Mouse (Mus musculus): ENCODE results near the gene St7.
"Not testable (repeated sequence)": the region's sequence is repeated elsewhere in the genome, so short reads cannot be mapped to it uniquely, and the experiment has no call there.

The St7 gene

DNA sequence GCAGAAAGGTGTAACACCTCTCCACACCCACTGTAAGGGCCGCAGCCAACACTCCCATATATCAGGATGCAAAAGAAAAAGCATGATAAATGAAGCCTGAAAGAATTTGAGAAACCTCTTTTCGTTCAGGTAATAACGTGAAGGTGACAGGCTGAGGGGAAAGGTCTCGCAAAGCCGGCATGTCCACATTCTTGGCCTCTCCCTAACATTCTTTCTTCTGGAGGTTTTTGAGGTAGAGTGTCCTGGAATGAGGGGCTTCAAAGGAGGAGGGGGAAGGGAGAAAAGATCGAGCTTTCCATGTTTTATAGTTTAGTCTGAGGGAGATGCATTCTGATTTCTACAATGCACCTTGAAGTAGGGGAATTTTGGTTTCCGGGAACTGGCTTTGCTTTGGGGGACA, at the start of gene St7:
Gene St7 (plus strand): TSS at position 287 of the 400 bp plus-strand sequence.
- DNase-seq (ENCODE audit: low spot score): no peak

DNA sequence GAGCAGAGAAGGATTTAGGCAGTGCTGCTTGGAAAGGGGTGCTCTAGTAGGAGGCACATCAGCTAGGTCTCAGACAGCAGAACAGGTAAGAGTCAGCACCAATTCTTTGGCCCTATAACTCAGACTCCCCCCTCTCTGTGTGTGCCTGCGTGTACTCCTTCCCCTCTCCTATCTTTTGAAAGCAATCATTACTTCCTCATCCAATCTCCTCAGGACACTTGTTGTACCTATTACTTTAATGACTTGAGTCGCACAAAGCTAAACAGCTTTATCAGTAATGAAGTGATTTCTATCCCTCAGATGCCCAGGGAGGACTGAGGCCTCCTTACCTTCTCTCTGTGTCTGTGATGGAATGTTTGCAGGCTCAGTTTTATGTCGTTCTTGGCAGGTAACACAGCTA, 46.6 kb upstream of the St7 start:
- DNase-seq (ENCODE audit: low spot score): no peak

DNA sequence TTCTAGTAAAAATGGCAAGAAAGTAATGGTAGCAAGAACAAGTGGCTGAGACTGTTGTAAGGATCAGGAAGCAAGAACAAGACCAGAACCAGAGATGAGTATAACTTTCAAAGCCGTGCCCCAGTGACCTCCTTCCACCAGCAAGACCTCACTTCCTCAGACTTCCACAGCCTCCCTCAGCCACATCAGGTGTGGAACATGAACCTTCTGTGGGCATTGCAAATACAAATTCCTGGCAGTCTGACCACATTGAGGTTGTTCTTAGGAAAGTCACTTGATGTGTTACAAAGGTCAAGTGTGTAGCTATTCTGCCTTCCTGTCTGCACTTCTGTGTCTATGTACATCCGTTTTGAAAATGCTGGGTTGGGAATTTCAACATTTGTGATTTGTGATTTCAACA, 40.6 kb upstream of the St7 start:
- DNase-seq (ENCODE audit: low spot score): no peak

DNA sequence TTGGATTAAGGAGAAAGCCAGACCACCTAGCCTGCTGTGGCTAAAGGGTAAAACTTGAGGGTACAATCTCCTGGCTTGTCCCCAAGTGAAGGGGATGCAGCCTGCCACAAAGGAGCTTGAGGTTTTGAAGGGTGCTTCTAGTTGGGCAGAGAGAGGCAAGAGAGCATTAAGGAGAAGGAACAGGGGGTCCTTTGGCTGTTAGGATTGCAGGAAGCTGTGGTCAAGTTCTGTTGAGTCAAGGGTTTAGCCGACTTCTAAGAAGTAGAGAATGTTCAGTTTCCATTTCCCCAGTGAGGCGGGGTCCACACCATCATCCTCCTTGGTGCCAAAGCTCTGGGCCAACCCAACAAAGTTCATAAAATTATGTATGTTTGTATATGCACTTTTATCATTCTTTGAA, 37.7 kb upstream of the St7 start:
- DNase-seq (ENCODE audit: low spot score): no peak

DNA sequence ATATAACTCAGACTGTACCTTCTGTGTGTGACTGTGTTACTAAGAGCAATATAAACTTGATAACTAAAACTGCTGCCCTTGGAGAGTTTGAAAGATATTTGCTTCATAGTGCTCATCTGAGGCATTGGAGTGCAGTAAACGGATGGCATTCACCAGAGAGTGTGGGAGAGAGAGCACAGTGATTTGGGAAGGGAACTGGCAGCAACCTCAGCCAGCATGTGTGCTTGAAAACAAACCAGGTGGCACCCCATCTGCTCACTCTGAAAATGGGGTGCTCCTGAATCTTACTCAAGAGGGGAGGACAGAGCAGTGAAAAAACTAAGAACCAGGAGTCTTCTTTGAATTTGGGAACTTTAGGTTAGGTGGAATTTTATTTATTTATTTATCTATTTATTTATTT, 35.4 kb upstream of the St7 start:
- no peak for DNase-seq (ENCODE audit: low spot score)

DNA sequence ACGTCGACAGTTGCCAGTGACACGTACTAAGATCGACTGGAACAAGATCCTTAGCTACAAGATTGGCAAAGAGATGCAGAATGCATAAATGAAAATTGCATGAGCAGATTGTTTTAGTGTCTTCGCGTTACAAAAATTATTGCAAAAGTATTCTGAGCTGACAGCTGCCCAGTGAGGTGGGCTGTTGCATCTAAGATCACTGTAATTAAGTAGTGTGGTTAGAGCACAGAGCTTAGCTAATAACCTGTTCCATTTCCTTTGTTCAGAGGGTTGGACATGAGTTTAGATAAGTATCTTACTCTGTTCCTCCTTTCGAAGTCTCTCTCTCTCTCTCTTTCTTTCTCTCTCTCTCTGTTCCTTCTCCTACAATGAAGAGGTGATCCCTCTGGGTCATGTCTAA, 27.4 kb upstream of the St7 start:
- no peak for DNase-seq (ENCODE audit: low spot score)

DNA sequence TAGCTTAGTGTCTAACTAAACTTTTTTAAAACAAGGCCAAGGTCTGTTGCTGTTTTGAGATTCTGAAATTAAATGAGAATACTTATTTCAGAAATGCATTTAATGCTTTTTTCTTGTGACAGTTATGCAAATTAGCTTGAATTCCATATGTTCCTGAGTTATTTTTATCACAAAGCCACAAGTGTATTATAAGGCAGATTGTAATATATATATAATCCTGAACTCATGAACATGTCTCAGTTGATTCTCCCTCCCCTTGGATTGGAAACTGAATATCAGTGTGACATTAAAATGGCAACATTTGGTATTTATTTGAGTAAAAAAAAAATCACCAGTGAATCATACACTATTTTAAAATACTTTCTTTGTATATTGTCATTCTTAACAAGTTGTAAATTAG, 26.7 kb upstream of the St7 start:
- no peak for DNase-seq (ENCODE audit: low spot score)

DNA sequence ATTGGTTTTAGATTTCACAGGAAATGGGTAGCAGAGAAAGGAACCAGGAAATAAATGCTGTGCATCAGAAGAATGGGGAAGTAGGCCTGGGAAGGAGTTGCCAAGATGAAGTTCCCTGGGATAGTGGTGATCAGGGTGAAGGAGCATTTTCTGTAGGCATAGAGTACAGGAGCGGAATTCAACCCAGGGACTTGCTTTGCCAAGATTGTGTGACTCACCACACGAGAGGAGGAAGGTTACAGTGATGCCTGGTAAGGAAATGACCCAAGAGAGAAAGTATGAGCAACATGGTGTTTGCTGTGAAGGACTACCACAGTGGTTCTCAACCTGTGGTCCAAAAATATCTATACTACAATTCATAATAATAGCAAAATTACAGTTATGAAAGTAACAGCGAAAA, 24.9 kb upstream of the St7 start:
- DNase-seq (ENCODE audit: low spot score): no peak

DNA sequence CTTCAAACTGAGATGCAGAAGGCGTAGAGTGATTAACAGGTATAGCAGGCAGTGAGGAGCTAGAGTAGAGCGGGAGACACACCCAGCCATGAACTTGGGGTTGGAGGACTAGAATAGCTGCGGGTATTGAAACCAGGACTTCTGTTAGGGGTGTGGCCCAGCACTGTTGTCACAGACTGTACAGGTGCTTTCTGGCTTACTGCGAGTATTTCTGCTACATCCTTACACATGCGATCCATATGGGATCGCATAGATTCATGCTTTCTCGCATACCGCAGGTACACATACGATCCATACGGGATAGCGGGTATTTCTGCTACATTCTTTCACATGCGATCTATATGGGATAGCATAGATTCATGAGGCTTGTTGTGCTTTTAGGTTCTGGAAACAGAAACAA, 24.4 kb upstream of the St7 start:
- no peak for DNase-seq (ENCODE audit: low spot score)

DNA sequence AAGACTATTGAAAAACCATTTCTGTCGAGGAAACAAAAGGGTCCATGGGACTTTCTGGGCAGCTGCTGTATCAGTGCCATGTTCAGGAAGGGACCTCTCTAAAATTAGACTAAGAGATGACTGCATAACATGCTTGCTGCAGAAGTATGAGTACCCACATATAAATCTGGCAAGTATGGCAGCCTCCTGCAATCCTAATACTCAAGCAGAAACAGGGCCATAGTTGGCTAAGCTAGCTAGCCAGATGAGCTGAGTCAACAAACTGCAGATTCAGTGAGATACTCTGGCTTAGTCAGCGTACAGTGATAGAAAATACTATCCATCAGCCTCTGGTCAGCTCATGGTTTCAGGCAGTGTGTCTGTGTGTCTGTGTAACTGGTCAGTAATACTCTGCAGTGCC, 22.9 kb upstream of the St7 start:
- no peak for DNase-seq (ENCODE audit: low spot score)

DNA sequence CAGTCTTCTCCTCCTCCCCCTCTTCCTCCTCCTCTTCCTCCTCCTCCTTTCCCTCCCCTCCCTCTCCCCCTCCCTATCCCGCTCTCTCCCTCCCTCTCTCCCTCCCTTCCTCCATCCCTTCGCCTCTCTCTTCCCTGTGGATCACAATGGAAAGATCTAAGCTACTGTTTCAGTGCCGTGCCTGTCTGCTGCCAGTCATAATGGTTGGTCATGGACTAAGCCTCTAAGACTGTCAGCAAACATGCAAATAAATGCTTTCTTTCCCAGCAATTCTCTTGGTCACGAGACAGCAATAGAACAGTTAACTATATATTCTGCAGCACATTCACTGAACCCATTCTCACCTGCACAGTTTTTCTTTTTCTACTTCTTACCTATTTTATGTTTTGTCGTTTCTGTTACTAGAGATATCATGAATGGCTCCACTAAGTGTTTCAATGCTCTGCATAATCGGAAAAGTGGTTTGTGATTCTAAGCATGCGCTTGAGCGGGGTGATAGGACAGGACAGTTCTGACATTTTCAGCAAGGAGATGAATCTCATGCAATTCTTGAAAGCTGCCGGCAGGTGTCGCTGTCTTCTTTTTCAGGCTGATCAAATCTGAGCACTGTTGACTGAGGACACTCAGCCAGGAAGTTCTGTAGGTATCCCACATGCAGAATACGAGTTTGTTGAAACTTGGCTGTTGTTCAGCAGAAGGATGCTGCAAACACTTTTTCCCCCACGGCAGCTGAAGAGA, 17.5 kb upstream of the St7 start:
- DNase-seq (ENCODE audit: low spot score): no peak

DNA sequence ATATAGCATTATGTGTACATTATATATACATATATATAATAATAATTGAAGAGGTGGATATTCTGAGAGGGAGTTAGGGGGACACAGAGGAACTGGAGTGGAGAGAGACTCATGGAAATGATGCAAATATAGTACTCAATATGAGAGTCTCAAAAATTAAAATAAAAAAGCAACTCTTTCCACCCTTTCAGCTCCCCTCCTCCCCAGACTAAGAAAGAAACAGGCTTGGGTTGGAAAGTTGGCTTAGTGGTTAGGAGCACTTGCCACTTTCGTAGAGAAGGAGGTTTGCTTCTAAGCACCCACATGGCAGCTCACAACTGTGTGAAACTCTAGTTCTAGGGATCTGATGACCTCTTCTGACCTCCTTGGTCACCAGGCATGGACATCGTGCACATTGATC, 15.7 kb upstream of the St7 start:
- DNase-seq (ENCODE audit: low spot score): no peak

DNA sequence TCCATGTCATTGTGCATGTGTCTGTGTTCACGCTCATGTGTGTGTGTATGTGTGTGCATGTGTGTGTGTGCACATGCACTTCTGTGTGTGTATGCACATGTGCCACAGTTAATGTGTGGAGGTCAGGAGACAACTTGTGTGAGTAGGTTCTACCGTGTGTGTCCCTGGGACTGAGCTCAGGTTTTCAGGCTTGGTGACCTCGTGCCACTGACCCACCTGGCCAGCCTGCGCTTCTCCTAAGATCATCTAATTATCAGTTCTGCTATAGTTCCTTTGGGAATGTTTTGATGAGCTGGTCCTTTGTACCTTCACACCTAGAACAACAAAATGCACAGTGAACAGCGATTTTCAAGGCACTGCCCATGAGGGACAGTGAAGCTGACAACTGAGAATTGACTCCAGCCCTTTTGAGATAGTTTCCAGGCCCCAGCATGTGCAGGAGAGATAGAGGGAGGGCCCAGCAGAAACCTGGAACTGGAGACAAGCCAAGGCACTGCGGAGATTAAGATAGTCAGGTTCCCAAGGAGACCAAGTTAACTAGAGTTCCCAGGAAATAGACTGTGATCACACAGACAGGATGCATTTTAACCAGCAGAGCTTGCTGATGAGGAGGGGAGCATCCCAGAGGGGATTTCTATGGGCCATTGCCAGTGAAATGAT, 12.3 kb upstream of the St7 start:
- no peak for DNase-seq (ENCODE audit: low spot score)

DNA sequence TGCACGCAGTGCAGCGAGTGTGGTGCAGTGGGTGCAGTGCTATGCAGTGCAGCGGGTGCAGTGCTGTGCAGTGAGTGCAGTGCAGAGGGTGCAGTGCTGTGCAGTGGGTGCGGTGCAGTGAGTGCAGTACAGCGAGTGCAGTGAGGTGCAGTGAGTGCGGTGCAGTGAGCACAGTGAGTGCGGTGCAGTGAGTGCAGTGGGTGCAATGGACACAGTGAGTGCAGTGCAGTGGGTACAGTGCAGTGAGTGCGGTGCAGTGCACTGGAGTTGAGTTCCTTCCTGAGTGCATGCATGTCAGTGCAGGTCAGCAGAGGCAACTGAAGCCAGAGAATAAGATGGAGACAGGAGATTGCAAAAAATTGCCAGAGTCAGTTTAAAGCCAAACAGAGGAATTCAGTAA, 10.9 kb upstream of the St7 start:
- DNase-seq (ENCODE audit: low spot score): no peak

DNA sequence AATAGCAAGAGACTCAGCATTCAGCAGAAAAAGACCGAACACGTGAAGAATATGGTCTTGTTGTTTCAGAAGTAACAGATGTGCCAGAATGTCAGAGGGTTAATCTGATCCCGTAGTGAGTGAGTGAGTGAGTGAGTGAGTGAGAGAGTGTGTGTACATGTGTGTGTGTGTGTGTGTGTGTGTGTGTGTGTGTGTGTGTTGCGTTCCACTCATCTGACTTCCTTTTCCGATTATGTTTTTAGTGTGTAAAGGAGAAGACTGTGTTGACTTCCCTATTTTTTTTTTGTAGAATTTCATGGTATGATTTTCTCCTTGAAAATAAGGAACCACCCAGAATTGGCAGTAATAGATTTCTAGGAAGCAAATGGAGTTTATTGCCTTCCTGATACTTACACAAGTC, 4.1 kb upstream of the St7 start:
- no peak for DNase-seq (ENCODE audit: low spot score)

DNA sequence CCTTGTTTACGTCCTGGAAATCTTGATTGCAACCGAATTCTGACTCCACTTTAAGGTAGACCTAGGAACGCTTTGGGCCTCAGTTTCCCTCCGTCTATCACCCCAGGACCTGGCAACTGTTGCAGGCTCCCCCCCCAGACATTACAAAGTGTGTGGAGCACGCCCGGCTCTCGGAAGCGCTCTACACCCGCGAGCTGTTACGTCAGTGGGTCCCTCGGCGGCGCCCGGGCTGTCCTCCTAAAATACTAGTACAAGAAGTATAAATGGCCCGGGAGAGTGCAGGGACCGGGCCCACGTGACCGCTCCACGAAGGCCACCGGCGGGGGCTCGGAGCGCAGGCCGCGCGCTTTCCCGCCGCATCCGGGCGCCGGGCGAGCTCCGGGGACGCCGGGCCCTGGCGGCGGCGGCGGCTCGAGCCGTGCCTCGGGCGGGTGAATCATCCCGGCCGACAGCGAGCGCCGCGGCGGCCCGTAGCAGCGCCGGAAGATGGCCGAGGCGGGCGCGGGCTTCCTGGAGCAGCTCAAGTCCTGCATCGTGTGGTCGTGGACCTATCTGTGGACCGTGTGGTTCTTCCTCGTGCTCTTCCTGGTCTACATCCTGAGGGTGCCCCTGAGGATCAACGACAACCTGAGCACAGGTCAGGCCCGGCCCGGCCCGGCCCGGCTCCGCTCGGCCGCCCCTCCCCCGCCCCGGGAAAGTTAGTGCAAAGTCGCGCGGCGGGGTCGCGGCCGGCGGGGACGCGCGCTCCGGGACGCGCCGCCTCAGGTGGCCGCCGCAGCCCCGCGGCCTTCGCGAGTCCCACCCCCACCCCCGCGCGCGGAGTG, 1.2 kb downstream of the St7 start:
- DNase-seq (ENCODE audit: low spot score): peak; percentile 42

DNA sequence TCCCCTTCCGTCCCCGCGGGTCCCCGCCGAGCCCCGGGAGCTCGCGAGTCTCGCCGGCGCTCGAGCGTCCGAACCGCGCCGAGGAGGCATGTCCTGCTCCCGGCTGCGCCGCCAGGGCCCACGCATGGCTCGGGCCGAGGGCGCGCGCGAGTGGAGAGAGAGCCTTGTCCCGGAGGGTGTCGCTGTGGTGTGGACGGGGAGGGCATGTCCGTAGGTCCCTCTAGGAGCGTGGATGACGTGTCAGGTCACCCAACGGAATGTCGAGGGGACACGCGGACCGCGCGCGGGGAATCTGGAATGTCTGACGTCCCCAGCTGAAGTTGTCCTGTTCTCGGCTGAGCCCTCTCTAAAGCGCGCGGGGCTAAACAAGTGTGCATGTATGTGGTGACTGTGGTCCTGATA, 1.8 kb downstream of the St7 start:
- peak; percentile 47 for DNase-seq (ENCODE audit: low spot score)

DNA sequence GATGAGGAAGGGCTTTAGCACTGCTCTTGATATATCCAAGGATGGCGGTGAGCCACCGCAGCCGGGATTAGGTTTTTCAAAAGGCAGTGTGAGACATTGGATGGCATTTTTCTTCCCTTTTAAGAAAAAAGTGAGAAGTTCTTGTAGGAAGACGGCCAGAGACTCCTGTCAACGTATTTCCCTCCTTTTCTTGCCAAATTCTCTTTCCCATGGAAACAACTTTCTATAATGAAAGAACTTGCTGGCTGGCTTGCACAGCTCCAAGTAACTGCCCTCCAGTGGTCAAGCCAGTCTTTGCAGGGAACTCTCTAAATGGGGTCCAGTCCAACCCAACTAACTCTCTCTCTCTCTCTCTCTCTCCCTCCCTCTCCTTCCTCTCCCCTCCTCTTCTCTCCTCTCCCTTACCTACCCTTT, 3.6 kb downstream of the St7 start:
- peak; percentile 29 for DNase-seq (ENCODE audit: low spot score)

DNA sequence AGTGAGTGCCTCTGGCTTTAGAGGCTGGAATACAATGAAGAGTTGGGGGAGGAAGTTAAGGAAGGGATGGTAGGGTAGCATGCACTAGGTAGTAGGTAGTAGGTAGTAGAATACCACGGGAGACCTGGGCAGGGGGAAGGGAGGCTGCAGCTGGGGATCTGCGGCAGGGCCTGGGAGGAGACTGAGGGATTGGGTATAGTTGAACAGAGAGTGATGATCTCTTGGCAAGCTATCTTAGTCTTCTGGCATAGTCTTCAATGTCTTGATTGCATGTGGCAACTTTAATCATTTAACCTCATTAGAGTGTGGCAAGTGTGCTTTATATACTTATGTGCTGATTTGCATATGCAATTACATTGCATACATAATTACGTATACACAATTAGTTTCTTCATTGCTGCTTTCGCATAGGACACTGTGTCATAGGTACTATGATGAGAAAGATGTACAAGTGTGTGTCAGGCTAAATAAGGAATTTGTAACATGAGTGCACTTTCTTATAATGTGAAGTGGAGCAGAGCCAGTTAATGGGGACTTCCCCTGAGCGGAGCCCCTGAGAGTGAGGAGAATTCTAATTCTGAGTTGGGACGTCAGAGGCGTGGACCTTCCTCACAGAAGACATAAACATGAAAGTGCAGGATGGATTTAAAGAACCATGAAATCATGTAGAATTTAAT, 8.3 kb downstream of the St7 start:
- DNase-seq (ENCODE audit: low spot score): no peak

DNA sequence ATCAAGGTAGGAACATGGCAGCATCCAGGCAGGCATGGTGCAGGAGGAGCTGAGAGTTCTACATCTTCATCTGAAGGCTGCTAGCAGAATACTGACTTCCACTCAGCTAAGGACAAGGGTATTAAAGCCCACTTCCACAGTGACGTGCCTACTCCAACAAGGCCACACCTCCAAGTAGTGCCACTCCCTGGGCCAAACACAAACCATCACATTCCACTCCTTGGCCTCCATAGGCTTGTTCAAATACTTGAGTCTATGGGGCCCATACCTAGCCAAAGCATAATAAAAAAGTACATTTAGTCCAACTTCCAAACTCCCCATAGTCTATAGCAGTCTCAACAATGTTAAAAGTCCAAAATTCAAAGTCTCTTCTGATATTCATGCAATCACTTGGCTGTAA, 11.3 kb downstream of the St7 start:
- not testable (repeated sequence) for DNase-seq (ENCODE audit: low spot score)

DNA sequence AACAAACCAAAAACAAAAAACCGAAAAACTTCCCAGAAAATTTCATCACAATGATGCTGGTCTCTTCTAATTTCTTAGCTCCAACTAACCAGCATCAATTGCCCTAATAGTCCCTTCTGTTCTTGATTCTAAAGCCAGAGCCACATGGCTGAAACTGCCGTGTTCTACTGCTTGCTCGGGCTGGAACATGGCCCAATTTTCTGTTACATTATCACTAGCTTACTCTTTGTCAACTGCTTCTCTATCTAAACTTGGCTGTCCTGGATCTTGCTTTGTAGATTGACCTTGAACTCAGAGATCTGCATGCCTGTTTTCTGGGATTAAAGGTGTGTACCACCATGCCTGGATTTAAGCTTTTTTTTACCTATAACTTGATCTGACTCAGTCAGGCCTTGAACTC, 13.2 kb downstream of the St7 start:
- DNase-seq (ENCODE audit: low spot score): no peak

DNA sequence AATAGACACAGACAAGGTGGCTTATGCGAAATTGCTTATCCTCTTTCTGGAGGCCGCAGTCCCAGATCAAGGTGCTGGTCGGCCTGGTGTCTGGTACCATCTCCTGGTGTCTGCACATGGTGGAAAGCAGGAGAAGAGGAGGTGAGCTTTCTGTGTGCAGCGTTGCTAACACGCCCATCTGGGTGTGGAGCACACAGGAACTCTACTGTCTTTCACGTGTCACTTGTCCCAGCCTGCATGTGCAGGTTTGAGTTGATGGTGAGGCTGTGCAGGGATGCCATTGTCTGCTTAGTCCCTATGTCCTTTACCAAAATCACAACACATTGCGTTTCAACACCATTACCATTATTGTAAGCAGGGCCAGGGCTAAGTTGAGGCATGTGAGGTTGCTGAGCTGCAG, 26.2 kb downstream of the St7 start:
- DNase-seq (ENCODE audit: low spot score): no peak

DNA sequence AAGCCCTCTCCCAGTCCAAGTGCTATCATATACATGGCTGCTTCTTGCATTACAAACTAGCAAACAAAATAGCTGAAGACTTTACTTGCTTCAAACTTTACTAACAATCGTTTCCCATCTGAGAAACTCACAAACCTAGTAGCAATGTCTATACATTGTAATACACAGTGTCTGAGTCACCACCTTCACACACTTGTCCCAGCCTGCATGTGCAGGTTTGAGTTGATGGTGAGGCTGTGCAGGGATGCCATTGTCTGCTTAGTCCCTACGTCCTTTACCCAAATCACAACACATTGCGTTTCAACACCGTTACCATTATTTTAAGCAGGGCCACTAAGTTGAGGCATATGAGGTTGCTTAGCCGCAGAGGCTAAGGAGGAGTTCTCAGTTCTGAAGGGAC, 26.7 kb downstream of the St7 start:
- DNase-seq (ENCODE audit: low spot score): no peak

Measured in ovary, postnatal 10 days (tissue).